Mouse (Mus musculus) embryonic facial prominence, embryonic 11.5 days (tissue): ENCODE results near the gene Gmppa. TPM values are rescaled to one million over a fixed set of nuclear protein-coding genes. Genes with fewer than 3 reads are reported as not detected.

Source experiments
- ATAC-seq: fragments of 200-750 bp; cut with Nextera tagmentation; replicated peaks from 2 replicates; pipeline ENCODE4 v1.8.0; 2017; ENCODE audit warnings: low read depth; ENCODE audit not compliant: insufficient number of reproducible peaks, low FRiP score, low TSS enrichment
- DNase-seq: peaks from one replicate; pipeline ENCODE4 v3.0.0-alpha.2; 2015; ENCODE audit warnings: low spot score
- H3K27ac ChIP-seq: fragments of 300-500 bp; sonication (generic); replicated peaks from 2 replicates; pipeline ENCODE4 v1.5.1; 2014; ENCODE audit warnings: mild to moderate bottlenecking, low read depth, low read length, control low read depth
- H3K27me3 ChIP-seq: fragments of 300-500 bp; sonication (generic); 2 replicates; pipeline ENCODE4 v1.6.1; 2014; ENCODE audit warnings: mild to moderate bottlenecking, low read length, moderate library complexity, mixed read lengths; ENCODE audit not compliant: control insufficient read depth, insufficient read depth
- H3K36me3 ChIP-seq: fragments of 300-500 bp; sonication (generic); replicated peaks from 2 replicates; pipeline ENCODE4 v1.6.1; 2014; ENCODE audit warnings: low read depth, mild to moderate bottlenecking, low read length, moderate library complexity, mixed read lengths; ENCODE audit not compliant: control insufficient read depth, insufficient read depth
- H3K4me1 ChIP-seq: fragments of 300-500 bp; sonication (generic); 2 replicates; pipeline ENCODE4 v1.6.1; 2014; ENCODE audit warnings: low read length, mixed read lengths; ENCODE audit not compliant: control insufficient read depth, insufficient read depth
- H3K4me2 ChIP-seq: fragments of 300-500 bp; sonication (generic); 2 replicates; pipeline ENCODE4 v1.6.1; 2014; ENCODE audit warnings: low read depth, mild to moderate bottlenecking, control low read depth, low read length, moderate library complexity
- H3K4me3 ChIP-seq: fragments of 300-500 bp; sonication (generic); 2 replicates; pipeline ENCODE4 v1.5.1; 2014; ENCODE audit warnings: low read depth, low read length, control low read depth
- H3K9ac ChIP-seq: fragments of 300-500 bp; sonication (generic); replicated peaks from 2 replicates; pipeline ENCODE4 v1.6.1; 2014; ENCODE audit warnings: mild to moderate bottlenecking, control low read depth, low read length
- H3K9me3 ChIP-seq: fragments of 300-500 bp; sonication (generic); replicated peaks from 2 replicates; pipeline ENCODE4 v1.6.1; 2016; ENCODE audit warnings: mild to moderate bottlenecking, low read length, inconsistent platforms, mixed read lengths; ENCODE audit not compliant: control insufficient read depth
- WGBS: fragments of 180-500 bp; shearing (Covaris S2); extraction: QIAGEN DNeasy Blood & Tissue Kit; methylation state at CpG from one replicate; pipeline ENCODE4 v1.1.7; 2014; 5-methylcytosine and 5-hydroxymethylcytosine counted together
- polyA plus RNA-seq: library from polyadenylated mRNA; unstranded; fragments of >200 nt; fragmentation: Nextera tagmentation; extraction: Ambion mirVana; gene quantifications from 2 replicates; pipeline ENCODE4 v1.2.1, GENCODE M21; 2014

The Gmppa gene
- polyA plus RNA-seq, 1 experiment from 2014 or later: 38.4 TPM

DNA sequence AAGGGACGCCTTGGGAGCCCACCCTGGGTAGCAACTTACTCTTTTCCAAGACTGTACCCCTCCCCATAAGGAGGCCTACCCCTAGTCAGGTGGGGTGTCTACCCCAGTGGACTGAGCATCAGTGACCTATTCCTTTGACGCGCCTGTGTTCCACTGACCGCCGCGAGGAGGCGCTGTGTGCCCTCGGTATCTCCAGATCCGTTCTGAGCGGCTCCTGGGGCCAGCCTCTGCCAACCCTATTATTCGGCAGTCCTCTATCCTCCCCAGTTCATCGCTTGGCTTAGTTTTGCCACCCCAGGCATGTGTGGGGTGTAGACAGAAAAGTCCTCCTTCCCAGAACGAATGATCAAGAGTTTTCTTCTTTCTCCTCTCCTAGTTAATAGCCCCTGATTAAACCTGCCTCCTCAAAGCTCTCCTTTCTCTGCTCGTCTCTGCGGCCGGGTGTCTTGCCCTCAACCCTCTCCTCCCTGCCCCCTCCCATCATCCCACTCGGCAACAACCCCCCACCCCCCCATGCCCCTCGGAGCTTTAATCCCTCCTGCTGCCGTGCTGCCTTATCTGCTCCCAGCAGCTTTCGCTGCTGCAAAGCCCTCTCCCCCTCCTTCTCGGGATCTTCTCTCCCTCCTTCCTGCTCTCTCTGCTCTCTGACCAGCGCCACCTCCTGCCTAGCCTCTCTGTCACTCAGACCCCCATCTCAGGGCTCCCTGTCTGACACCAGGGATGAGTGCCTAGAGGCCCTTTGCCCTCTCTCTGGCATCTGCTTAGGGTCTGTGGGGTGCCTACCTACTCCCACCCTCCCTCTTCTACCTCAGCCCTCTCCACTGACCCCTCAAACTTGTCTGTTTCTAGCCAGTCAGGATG is 10.3 kb downstream of the Gmppa start:
- no peaks in the 10 kb centered on the region for H3K9me3 ChIP-seq
- WGBS: under 1% methylated on average over 22 of the region's 22 CpGs
- H3K27me3 ChIP-seq: peaks cover 19% of the 10 kb centered on the region
- peak overlapping the region; percentile 0 for H3K4me2 ChIP-seq
- no peaks in the 10 kb centered on the region for H3K36me3 ChIP-seq
- peak overlapping the region; percentile 10; the same call in 1 of the 2 replicates for H3K27ac ChIP-seq
- DNase-seq: peak; percentile 87
- no peak overlapping the region; the same call in 1 of the 2 replicates for H3K9ac ChIP-seq
- 0 out of 2 replicates have a peak, but pooled peaks have one; percentile 2 for ATAC-seq
- H3K4me3 ChIP-seq: no peak overlapping the region
- H3K4me1 ChIP-seq: peaks cover 41% of the 10 kb centered on the region

DNA sequence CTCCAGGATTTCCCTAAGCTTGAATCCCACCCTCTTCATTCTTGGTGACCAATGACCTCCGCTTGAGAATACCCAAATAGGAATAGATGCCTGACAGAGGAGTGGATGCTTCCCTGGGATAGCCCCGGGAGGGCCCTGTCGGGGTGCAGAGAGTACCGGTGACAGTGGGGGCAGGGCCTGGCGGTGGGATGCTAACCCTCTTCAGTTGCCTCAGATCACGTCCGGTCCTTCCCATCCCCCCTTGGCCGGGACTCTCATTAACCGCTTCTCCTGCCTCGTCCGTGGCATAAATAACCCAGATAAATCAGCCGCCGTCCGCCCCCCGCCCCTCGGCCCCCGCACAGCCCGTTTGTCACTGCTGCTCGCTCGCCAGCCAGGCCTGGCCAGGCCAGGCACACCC is 10.9 kb downstream of the Gmppa start:
- H3K27ac ChIP-seq: peak overlapping the region; percentile 10
- H3K4me1 ChIP-seq: peaks cover 44% of the 10 kb centered on the region
- H3K36me3 ChIP-seq: no peaks in the 10 kb centered on the region
- DNase-seq (no peak), ATAC-seq (no peak)
- no peaks in the 10 kb centered on the region for H3K9me3 ChIP-seq
- no peak overlapping the region for H3K4me3 ChIP-seq
- peak overlapping the region; percentile 10; the same call in 1 of the 2 replicates for H3K9ac ChIP-seq
- H3K4me2 ChIP-seq: peak overlapping the region; percentile 15
- WGBS: 4% methylated on average over 20 of the region's 20 CpGs
- peaks cover 23% of the 10 kb centered on the region for H3K27me3 ChIP-seq

- Histone ChIP-seq H3K36me3 (no peaks in the 10 kb centered on the region), H3K27ac (peak overlapping the region; percentile 30; the same call in 1 of the 2 replicates), H3K9ac (no peak overlapping the region), H3K9me3 (no peaks in the 10 kb centered on the region), H3K4me2 (peak overlapping the region; percentile 27; the same call in 1 of the 2 replicates), H3K4me1 (peaks cover 44% of the 10 kb centered on the region), H3K27me3 (peaks cover 23% of the 10 kb centered on the region), H3K4me3 (no peak overlapping the region)
- 4% methylated on average over 10 of the region's 10 CpGs for WGBS
- ATAC-seq (0 out of 2 replicates have a peak, but pooled peaks have one; percentile 5), DNase-seq (no peak)
Observed at GRCm38 (mm10) chr1:75447265-75448051, 11.7 kb downstream of the Gmppa start.

DNA sequence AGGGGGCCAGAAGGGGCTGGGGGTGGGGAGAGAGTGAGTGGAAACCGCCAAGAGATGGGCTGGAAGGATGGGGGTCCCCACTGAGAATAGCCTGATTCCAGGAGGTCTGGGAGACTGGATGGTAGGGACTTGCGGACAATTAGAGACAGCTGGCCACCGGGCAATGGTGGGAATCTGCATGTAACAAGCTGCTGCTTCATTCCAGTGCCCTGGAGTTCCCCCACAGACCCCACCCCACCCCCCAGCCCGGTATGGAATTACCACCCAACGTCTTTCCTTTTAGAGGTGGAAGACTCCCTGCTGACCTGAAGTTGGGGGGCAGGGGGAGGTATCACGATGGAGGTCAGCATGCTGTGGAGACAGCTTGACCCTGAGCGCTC is 12.3 kb downstream of the Gmppa start:
- Histone ChIP-seq H3K9ac (no peak overlapping the region), H3K27ac (peak overlapping the region; percentile 30; the same call in 1 of the 2 replicates), H3K4me1 (peaks cover 41% of the 10 kb centered on the region), H3K27me3 (peaks cover 28% of the 10 kb centered on the region), H3K4me3 (no peak overlapping the region), H3K36me3 (no peaks in the 10 kb centered on the region), H3K4me2 (peak overlapping the region; percentile 27; the same call in 1 of the 2 replicates), H3K9me3 (no peaks in the 10 kb centered on the region)
- WGBS: 3% methylated on average over 7 of the region's 7 CpGs
- ATAC-seq (no peak), DNase-seq (no peak)

DNA sequence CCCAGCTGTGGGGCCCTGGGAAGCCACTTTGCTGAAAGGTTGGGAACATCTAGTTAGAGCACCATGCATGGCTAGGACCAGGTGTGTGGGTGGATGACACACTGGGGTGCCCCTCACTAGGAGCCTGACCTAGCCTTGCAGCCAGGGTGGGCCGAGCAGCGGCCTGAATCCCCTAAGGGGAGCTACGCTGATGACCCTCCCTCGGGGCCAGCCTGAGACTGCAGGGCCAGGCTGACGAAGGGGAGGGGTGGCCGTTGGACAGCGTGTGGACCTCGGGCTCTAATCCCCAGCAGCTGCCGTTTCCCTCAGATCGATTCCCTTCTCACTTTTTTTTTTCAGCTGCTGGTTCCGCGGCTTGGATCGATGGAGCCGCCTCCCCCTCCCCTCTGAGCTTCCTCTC is 13.2 kb downstream of the Gmppa start:
- H3K27ac ChIP-seq: 0 out of 2 replicates have a peak overlapping the region, but pooled peaks have one; percentile 28
- peaks cover 30% of the 10 kb centered on the region for H3K27me3 ChIP-seq
- H3K9ac ChIP-seq: no peak overlapping the region; the same call in 1 of the 2 replicates
- H3K4me3 ChIP-seq: no peak overlapping the region
- no peak for ATAC-seq
- no peaks in the 10 kb centered on the region for H3K36me3 ChIP-seq
- H3K4me2 ChIP-seq: peak overlapping the region; percentile 0; the same call in 1 of the 2 replicates
- WGBS: 0% methylated on average over 14 of the region's 14 CpGs
- no peaks in the 10 kb centered on the region for H3K9me3 ChIP-seq
- H3K4me1 ChIP-seq: peaks cover 37% of the 10 kb centered on the region
- no peak for DNase-seq

GRCm38 (mm10) chr1:75449377-75450135 is 13.8 kb downstream of the Gmppa start:
- no peak for DNase-seq
- H3K9ac ChIP-seq: no peak overlapping the region; the same call in 1 of the 2 replicates
- H3K4me2 ChIP-seq: no peak overlapping the region
- peaks cover 30% of the 10 kb centered on the region for H3K27me3 ChIP-seq
- H3K4me3 ChIP-seq: no peak overlapping the region
- H3K36me3 ChIP-seq: no peaks in the 10 kb centered on the region
- WGBS: 3% methylated on average over 8 of the region's 8 CpGs
- no peaks in the 10 kb centered on the region for H3K9me3 ChIP-seq
- no peak overlapping the region; the same call in 1 of the 2 replicates for H3K27ac ChIP-seq
- peaks cover 34% of the 10 kb centered on the region for H3K4me1 ChIP-seq
- no peak for ATAC-seq

DNA sequence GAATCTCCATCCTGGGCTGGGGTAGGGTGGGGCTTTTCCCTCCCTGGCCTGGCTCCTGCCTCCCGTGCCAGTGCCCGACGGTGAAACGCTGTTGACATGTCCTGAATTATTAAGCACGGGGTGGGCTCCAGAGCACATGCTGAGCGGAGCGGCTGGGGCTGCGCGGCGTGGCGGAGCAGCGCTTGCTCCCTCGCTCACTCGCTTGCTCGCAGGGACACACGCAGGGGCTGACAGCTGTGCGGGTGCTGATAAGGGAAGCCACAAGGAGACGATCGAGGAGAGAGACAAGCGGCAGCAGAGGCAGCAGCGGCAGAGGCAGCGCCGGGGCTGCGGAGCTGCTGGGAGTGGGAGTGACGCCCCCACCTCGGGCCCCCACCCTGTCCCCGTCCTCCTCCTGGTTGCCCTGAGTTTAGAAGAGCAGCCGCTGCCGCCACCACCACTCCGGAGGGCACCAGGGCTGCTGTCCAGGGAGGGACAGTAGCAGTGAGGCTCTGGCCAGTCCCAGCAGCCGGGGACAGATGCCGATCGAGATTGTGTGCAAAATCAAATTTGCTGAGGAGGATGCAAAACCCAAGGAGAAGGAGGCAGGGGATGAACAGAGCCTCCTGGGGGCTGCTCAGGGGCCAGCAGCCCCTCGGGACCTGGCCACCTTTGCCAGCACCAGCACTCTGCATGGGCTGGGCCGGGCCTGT is 14.7 kb downstream of the Gmppa start, which contains the start of gene Asic4:
Asic4 (plus strand) TSS at position 123 of the 692 bp plus-strand sequence.
- peak within 1 kb of the TSS; percentile 26 for H3K4me3 ChIP-seq
- H3K36me3 ChIP-seq: no peaks in the 10 kb centered on the region
- H3K9me3 ChIP-seq: no peaks in the 10 kb centered on the region
- peaks cover 30% of the 10 kb centered on the region for H3K27me3 ChIP-seq
- no peak within 1 kb of the TSS; the same call in 1 of the 2 replicates for H3K27ac ChIP-seq
- DNase-seq (no peak), ATAC-seq (no peak)
- H3K4me1 ChIP-seq: peaks cover 32% of the 10 kb centered on the region
- H3K4me2 ChIP-seq: peak within 1 kb of the TSS; percentile 46
- WGBS: 2% methylated on average over 35 of the region's 35 CpGs
- peak within 1 kb of the TSS; percentile 54 for H3K9ac ChIP-seq
